Mouse (Mus musculus) Patski (cell line): ENCODE measurements at regions not wholly inside any gene's neighbourhood (a gene's known extent, or its start where the extent isn't known, plus 50 kb on each side); places are given as distances from the start of the nearest gene placed in this dataset.
A peak's percentile ranks its signal among the peaks of the same experiment; 100 is the strongest.

Experiments used
- ATAC-seq: fragments of 100-300 bp; one replicate; pipeline ENCODE4 v1.8.0; 2021
- CTCF ChIA-PET: fragments of 350-600 bp; sonication (Branson Sonifier 250); formaldehyde crosslinking; loops from one replicate; lab custom pipeline; 2022; ENCODE audit warnings: inconsistent platforms; lab: Charles Lee
- POLR2A ChIA-PET: fragments of 350-600 bp; sonication (Branson Sonifier 250); formaldehyde crosslinking; loops from one replicate; lab custom pipeline; 2022; ENCODE audit warnings: antibody characterized with exemption, inconsistent platforms; lab: Charles Lee
- DNase-seq: peaks from one replicate; pipeline ENCODE4 v3.0.0-alpha.2; 2011; ENCODE audit warnings: low read depth, low spot score
- H3K27me3 ChIP-seq: fragments of 371-371 bp; one replicate; pipeline ENCODE4 v1.5.1; 2021
- CTCF ChIP-seq: fragments of 100-300 bp; IDR thresholded peaks from one replicate; pipeline ENCODE4 v1.5.1; 2021
- in situ Hi-C: fragments of 300-500 bp; cut with MboI; formaldehyde crosslinking; loops from 3 replicates; pipeline ENCODE4 v1.11.1; 2018; ENCODE audit warnings: low pct_unique_long_range_greater_than_20kb, mixed read lengths

- in situ Hi-C loops: no loop called here
- no peak for ATAC-seq
- no peak for DNase-seq
- ChIA-PET POLR2A (interaction anchor here (0.8 kb wide), 1 partner anchor 17 kb away, joined by 3 read pairs; no protein-coding TSS in a partner anchor), CTCF (no interaction called here)
- no peaks in the 10 kb centered on the region for H3K27me3 ChIP-seq
- no peak for TF ChIP-seq CTCF
Measured at GRCm38 (mm10) chr3:27815201-27815695, 80.9 kb downstream of the Tmem212 start.

- POLR2A ChIA-PET: no interaction called here
- no peak for DNase-seq
- in situ Hi-C loops: no loop called here
- no peaks in the 10 kb centered on the region for H3K27me3 ChIP-seq
- no peak for TF ChIP-seq CTCF
- ATAC-seq: no peak
- CTCF ChIA-PET: no interaction called here
Measured at GRCm38 (mm10) chr3:27804271-27804670, 91.9 kb downstream of the Tmem212 start.

GRCm38 (mm10) chr3:27791633-27791951, 80.5 kb upstream of the Fndc3b start:
- no peaks in the 10 kb centered on the region for H3K27me3 ChIP-seq
- no peak for TF ChIP-seq CTCF
- CTCF ChIA-PET: interaction anchor here (0.9 to 1.2 kb wide), 3 partner anchors 18 to 83 kb away, joined by 3 read pairs; no protein-coding TSS in a partner anchor
- in situ Hi-C loops: no loop called here
- ATAC-seq: peak; percentile 82
- POLR2A ChIA-PET: no interaction called here
- peak; percentile 98 for DNase-seq

- no peak for DNase-seq
- in situ Hi-C loops: no loop called here
- no peak for ATAC-seq
- no peak for TF ChIP-seq CTCF
- ChIA-PET POLR2A (no interaction called here), CTCF (interaction anchor here (0.9 to 1.3 kb wide), 5 partner anchors 18 to 83 kb away, joined by 3 read pairs; no protein-coding TSS in a partner anchor)
- H3K27me3 ChIP-seq: no peaks in the 10 kb centered on the region
Measured at GRCm38 (mm10) chr3:27790932-27791632, 80.0 kb upstream of the Fndc3b start.

- in situ Hi-C loops: no loop called here
- ChIA-PET POLR2A (no interaction called here), CTCF (interaction anchor here (1.5 kb wide), 1 partner anchor 25 kb away, joined by 3 read pairs; no protein-coding TSS in a partner anchor)
- no peak for ATAC-seq
- no peak for DNase-seq
- H3K27me3 ChIP-seq: no peaks in the 10 kb centered on the region
- TF ChIP-seq CTCF: no peak
Measured at GRCm38 (mm10) chr3:27783926-27784325, 72.8 kb upstream of the Fndc3b start.

GRCm38 (mm10) chr3:27783476-27783875, 72.4 kb upstream of the Fndc3b start:
- TF ChIP-seq CTCF: no peak
- CTCF ChIA-PET: interaction anchor here (1.5 to 1.9 kb wide), 2 partner anchors 10 to 24 kb away, joined by 3 to 6 read pairs; no protein-coding TSS in a partner anchor
- in situ Hi-C loops: no loop called here
- DNase-seq: no peak
- no peak for ATAC-seq
- no peaks in the 10 kb centered on the region for H3K27me3 ChIP-seq
- POLR2A ChIA-PET: interaction anchor here (0.7 kb wide), 1 partner anchor 148 kb away, joined by 3 read pairs; no protein-coding TSS in a partner anchor

GRCm38 (mm10) chr3:27782056-27782765, 71.1 kb upstream of the Fndc3b start:
- H3K27me3 ChIP-seq: no peaks in the 10 kb centered on the region
- DNase-seq: no peak
- POLR2A ChIA-PET: no interaction called here
- in situ Hi-C loops: no loop called here
- no peak for TF ChIP-seq CTCF
- CTCF ChIA-PET: interaction anchor here (1.9 kb wide), 1 partner anchor 9 kb away, joined by 6 read pairs; no protein-coding TSS in a partner anchor
- ATAC-seq: no peak

- CTCF ChIA-PET: interaction anchor here (1.0 to 1.5 kb wide), 2 partner anchors 11 to 14 kb away, joined by 3 read pairs; no protein-coding TSS in a partner anchor
Measured at GRCm38 (mm10) chr3:27779892-27780291, 68.8 kb upstream of the Fndc3b start.

GRCm38 (mm10) chr3:27777751-27778150, 66.6 kb upstream of the Fndc3b start:
- ATAC-seq (no peak), DNase-seq (peak; percentile 17)
- TF ChIP-seq CTCF: no peak
- ChIA-PET POLR2A (no interaction called here), CTCF (interaction anchor here (0.6 to 2.3 kb wide), 3 partner anchors 12 to 208 kb away, joined by 3 to 8 read pairs (median 3); no protein-coding TSS in a partner anchor)
- in situ Hi-C loops: no loop called here
- no peaks in the 10 kb centered on the region for H3K27me3 ChIP-seq

More at GRCm38 (mm10) chr3:27779892-27780291, 68.8 kb upstream of the Fndc3b start:
- in situ Hi-C loops: no loop called here
- no peak for TF ChIP-seq CTCF
- ATAC-seq (no peak), DNase-seq (no peak)
- POLR2A ChIA-PET: no interaction called here
- no peaks in the 10 kb centered on the region for H3K27me3 ChIP-seq

- CTCF ChIA-PET: interaction anchor here (1.0 to 2.0 kb wide), 2 partner anchors 9 to 18 kb away, joined by 3 to 6 read pairs; no protein-coding TSS in a partner anchor
- TF ChIP-seq CTCF: no peak
- DNase-seq: no peak
- H3K27me3 ChIP-seq: no peaks in the 10 kb centered on the region
- in situ Hi-C loops: no loop called here
- POLR2A ChIA-PET: interaction anchor here (0.7 kb wide), 1 partner anchor 96 kb away, joined by 3 read pairs; no protein-coding TSS in a partner anchor
- ATAC-seq: no peak
Measured at GRCm38 (mm10) chr3:27773176-27773575, 62.1 kb upstream of the Fndc3b start.
